Mouse (Mus musculus): Measurements from ENCODE around the gene Mcrip2. TPM values are rescaled to one million over a fixed set of nuclear protein-coding genes. Genes with fewer than 3 reads are reported as not detected.

The Mcrip2 gene
- polyA plus RNA-seq, 1 experiment: 28.2 TPM

DNA sequence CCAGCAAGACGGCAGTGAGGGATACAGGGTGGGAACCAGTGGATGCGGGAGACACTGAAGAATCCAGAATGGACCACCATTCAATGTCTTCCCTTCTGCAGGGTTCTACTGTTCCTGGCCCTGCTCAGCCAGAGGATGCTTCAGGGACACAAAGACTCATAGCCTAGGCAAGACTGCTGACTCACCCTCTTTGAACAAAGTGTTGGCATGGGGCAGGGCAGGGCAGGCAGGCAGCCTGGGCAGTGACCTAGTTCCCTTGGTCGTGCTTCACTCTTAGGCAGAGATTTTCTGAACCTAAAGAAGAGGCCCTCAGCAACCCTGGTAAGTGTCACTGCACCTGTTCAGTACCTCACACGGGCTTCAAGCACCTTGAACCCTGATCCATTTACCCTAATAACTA lies 43.3 kb upstream of the Mcrip2 start:
- H3K36me3 ChIP-seq (ENCODE audit: control insufficient read depth, insufficient read depth, low read length): no peaks in the 10 kb centered on the region
- no peak overlapping the region for H3K4me3 ChIP-seq (ENCODE audit: control insufficient read depth, low read depth, low read length)
- no peaks in the 10 kb centered on the region for H3K4me1 ChIP-seq (ENCODE audit: control insufficient read depth, insufficient read depth, low read length)
- TF ChIP-seq POLR2A (IDR thresholded peaks at IDR 0.05; ENCODE audit: control insufficient read depth, low read depth, low read length) (no peak), CTCF (IDR thresholded peaks at IDR 0.05; ENCODE audit: control insufficient read depth, insufficient read depth, insufficient replicate concordance, low read depth, low read length) (no peak)
- H3K27me3 ChIP-seq (ENCODE audit: control insufficient read depth, insufficient read depth, low read length): no peaks in the 10 kb centered on the region
- no peak overlapping the region for H3K27ac ChIP-seq (ENCODE audit: control insufficient read depth, insufficient read depth, low read depth, low read length)

DNA sequence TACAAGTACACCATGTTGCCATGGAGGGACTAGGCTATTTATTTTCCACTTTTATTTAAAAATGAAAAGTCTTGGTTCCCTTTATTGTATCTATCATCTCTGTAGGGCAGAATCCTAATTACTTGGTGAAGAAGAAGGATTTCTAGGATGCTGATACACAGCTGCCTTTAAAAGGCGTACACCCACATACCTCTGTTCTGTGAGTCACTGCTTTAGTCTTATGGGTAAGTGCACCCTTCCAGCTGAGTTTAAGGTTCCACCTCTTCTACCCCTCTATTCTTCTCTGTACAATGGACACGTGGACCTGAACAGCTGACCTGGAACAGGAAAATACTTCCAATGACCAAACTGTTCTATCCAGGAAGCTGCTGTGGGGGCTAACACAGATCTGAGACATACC lies 39.1 kb upstream of the Mcrip2 start:
- Histone ChIP-seq H3K27ac (ENCODE audit: control insufficient read depth, insufficient read depth, low read depth, low read length) (no peak overlapping the region), H3K4me1 (ENCODE audit: control insufficient read depth, insufficient read depth, low read length) (no peaks in the 10 kb centered on the region), H3K36me3 (ENCODE audit: control insufficient read depth, insufficient read depth, low read length) (no peaks in the 10 kb centered on the region), H3K27me3 (ENCODE audit: control insufficient read depth, insufficient read depth, low read length) (no peaks in the 10 kb centered on the region), H3K4me3 (ENCODE audit: control insufficient read depth, low read depth, low read length) (no peak overlapping the region)
- TF ChIP-seq CTCF (IDR thresholded peaks at IDR 0.05; ENCODE audit: control insufficient read depth, insufficient read depth, insufficient replicate concordance, low read depth, low read length) (no peak), POLR2A (IDR thresholded peaks at IDR 0.05; ENCODE audit: control insufficient read depth, low read depth, low read length) (no peak)

DNA sequence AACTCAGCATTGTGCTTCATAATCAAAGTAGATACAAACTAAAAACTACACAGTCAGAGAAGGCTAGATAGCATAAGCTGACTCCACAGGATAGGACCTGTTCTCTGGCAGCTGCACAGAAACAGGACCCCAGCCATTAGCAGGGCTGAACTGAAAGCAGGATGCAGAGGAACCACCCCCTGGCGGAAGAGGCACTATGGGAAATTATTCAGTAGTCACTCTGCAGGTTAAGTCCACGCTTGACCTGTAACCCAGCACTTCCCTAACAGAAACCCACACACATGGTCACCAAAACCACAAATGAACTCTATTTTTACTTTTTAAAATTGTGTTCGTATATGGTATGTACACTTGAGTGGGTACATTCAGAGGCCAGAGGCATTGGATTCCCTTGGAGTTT lies 34.5 kb upstream of the Mcrip2 start:
- no peak overlapping the region for H3K27ac ChIP-seq (ENCODE audit: control insufficient read depth, insufficient read depth, low read depth, low read length)
- H3K27me3 ChIP-seq (ENCODE audit: control insufficient read depth, insufficient read depth, low read length): no peaks in the 10 kb centered on the region
- no peak for TF ChIP-seq POLR2A (IDR thresholded peaks at IDR 0.05; ENCODE audit: control insufficient read depth, low read depth, low read length)
- TF ChIP-seq CTCF (IDR thresholded peaks at IDR 0.05; ENCODE audit: control insufficient read depth, insufficient read depth, insufficient replicate concordance, low read depth, low read length): no peak
- H3K36me3 ChIP-seq (ENCODE audit: control insufficient read depth, insufficient read depth, low read length): no peaks in the 10 kb centered on the region
- H3K4me1 ChIP-seq (ENCODE audit: control insufficient read depth, insufficient read depth, low read length): no peaks in the 10 kb centered on the region
- no peak overlapping the region for H3K4me3 ChIP-seq (ENCODE audit: control insufficient read depth, low read depth, low read length)

DNA sequence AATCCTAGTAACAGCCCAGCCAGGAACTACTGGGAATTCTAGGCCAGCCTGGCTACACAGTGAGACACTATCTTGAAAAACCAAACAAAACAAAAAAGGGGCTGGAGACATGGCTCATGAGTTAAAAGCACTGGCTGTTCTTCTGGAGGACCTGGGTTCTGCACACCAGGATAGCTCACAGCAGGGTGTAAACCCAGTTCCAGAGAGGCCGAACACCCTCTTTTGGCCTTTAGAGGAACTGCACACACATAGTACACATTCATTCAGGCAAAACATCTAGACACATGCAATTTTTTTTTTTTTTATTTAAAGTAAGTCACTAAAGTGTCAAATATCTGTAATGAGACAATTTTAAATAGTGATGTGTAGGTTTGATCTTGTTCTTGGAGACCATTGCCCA lies 31.6 kb upstream of the Mcrip2 start:
- Histone ChIP-seq H3K27ac (ENCODE audit: control insufficient read depth, insufficient read depth, low read depth, low read length) (no peak overlapping the region), H3K4me3 (ENCODE audit: control insufficient read depth, low read depth, low read length) (no peak overlapping the region), H3K36me3 (ENCODE audit: control insufficient read depth, insufficient read depth, low read length) (no peaks in the 10 kb centered on the region), H3K4me1 (ENCODE audit: control insufficient read depth, insufficient read depth, low read length) (no peaks in the 10 kb centered on the region), H3K27me3 (ENCODE audit: control insufficient read depth, insufficient read depth, low read length) (no peaks in the 10 kb centered on the region)
- TF ChIP-seq CTCF (IDR thresholded peaks at IDR 0.05; ENCODE audit: control insufficient read depth, insufficient read depth, insufficient replicate concordance, low read depth, low read length) (no peak), POLR2A (IDR thresholded peaks at IDR 0.05; ENCODE audit: control insufficient read depth, low read depth, low read length) (no peak)

DNA sequence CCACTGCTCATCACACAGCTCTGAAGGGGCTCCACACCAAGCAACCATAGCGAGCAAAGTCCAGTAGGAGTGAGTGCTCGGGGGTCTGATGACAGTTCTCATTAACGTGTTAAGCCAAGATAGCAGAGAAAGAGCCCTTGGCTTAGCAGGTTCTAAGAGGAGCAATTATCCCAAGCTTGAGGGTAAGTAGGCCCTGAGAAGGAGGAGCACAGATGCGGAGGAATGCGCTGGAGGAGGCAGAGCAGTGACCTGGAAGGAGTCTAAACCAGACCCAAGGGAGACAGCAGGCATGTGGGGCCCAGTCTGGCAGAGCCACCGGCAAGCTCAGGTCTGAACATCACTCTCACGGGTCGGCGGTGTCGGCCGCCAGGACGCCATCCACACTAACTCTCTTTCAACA lies 27.3 kb upstream of the Mcrip2 start:
- H3K4me1 ChIP-seq (ENCODE audit: control insufficient read depth, insufficient read depth, low read length): no peaks in the 10 kb centered on the region; the same call in 1 of the 2 replicates
- no peaks in the 10 kb centered on the region for H3K27me3 ChIP-seq (ENCODE audit: control insufficient read depth, insufficient read depth, low read length)
- H3K4me3 ChIP-seq (ENCODE audit: control insufficient read depth, low read depth, low read length): no peak overlapping the region
- TF ChIP-seq POLR2A (IDR thresholded peaks at IDR 0.05; ENCODE audit: control insufficient read depth, low read depth, low read length) (no peak), CTCF (IDR thresholded peaks at IDR 0.05; ENCODE audit: control insufficient read depth, insufficient read depth, insufficient replicate concordance, low read depth, low read length) (no peak)
- no peak overlapping the region for H3K27ac ChIP-seq (ENCODE audit: control insufficient read depth, insufficient read depth, low read depth, low read length)
- H3K36me3 ChIP-seq (ENCODE audit: control insufficient read depth, insufficient read depth, low read length): no peaks in the 10 kb centered on the region

DNA sequence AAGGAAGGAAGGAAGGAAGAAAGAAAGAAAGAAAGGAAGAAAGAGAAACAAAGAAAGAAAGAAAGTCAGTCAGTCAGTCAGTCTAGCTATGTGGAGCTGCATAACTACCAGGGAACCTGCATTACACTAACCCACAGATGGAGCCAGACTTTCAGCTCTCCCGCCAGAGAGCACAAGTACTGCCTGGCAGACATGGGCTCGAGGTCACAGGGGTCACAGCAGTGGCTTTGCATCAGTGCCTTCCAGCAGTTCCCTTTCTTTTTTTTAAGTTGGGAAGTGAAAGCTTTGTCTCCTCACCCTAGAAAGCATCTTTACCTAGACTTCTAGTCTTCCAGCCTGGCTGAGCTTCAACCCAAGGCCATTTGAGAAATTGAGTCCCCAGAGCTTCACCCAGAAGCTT lies 26.9 kb upstream of the Mcrip2 start:
- H3K4me3 ChIP-seq (ENCODE audit: control insufficient read depth, low read depth, low read length): no peak overlapping the region
- H3K27me3 ChIP-seq (ENCODE audit: control insufficient read depth, insufficient read depth, low read length): no peaks in the 10 kb centered on the region
- H3K4me1 ChIP-seq (ENCODE audit: control insufficient read depth, insufficient read depth, low read length): no peaks in the 10 kb centered on the region; the same call in 1 of the 2 replicates
- no peaks in the 10 kb centered on the region for H3K36me3 ChIP-seq (ENCODE audit: control insufficient read depth, insufficient read depth, low read length)
- TF ChIP-seq POLR2A (IDR thresholded peaks at IDR 0.05; ENCODE audit: control insufficient read depth, low read depth, low read length) (no peak), CTCF (IDR thresholded peaks at IDR 0.05; ENCODE audit: control insufficient read depth, insufficient read depth, insufficient replicate concordance, low read depth, low read length) (no peak)
- H3K27ac ChIP-seq (ENCODE audit: control insufficient read depth, insufficient read depth, low read depth, low read length): no peak overlapping the region

DNA sequence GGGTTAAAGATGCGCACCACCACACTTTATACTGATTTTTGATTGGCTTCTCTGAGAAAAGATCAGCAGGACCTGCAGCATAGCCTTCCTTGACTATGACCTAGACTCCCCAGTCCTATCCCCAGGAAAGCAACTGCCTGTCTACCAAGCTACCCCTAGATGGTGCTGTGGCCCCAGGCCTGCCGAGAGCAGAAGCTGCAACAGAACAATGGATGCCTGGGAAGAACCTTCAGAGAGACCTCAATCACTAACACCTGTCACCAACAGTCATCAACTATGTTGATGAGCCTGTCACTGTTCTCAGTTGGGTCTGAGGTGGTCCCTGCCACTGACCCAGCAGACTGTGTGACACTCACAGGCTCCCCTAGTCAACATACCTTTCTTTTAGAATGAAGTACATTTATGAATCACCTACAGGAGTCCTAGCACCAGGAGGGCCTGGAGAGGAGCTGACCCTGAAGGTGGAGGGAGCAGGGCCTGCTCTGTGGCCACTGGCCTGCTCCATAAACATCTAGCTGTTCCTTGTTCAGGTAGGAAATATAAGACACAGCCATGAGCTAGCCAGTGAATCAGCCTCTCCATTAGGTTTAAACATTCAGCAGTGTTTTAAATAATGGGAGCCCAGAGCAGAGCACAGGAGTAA lies 25.5 kb upstream of the Mcrip2 start:
- no peaks in the 10 kb centered on the region; the same call in 1 of the 2 replicates for H3K4me1 ChIP-seq (ENCODE audit: control insufficient read depth, insufficient read depth, low read length)
- H3K27ac ChIP-seq (ENCODE audit: control insufficient read depth, insufficient read depth, low read depth, low read length): no peak overlapping the region
- peak; percentile 77; the same call in 1 of the 2 replicates for TF ChIP-seq CTCF (IDR thresholded peaks at IDR 0.05; ENCODE audit: control insufficient read depth, insufficient read depth, insufficient replicate concordance, low read depth, low read length)
- TF ChIP-seq POLR2A (IDR thresholded peaks at IDR 0.05; ENCODE audit: control insufficient read depth, low read depth, low read length): no peak
- H3K36me3 ChIP-seq (ENCODE audit: control insufficient read depth, insufficient read depth, low read length): peaks cover 1% of the 10 kb centered on the region; the same call in 1 of the 2 replicates
- H3K4me3 ChIP-seq (ENCODE audit: control insufficient read depth, low read depth, low read length): no peak overlapping the region
- H3K27me3 ChIP-seq (ENCODE audit: control insufficient read depth, insufficient read depth, low read length): no peaks in the 10 kb centered on the region
